Mouse (Mus musculus): ENCODE data around the gene Cct7. TPM values are rescaled to one million over a fixed set of nuclear protein-coding genes. Genes with fewer than 3 reads are reported as not detected.

Cct7 gene
- 312 and 362 TPM in 2 replicates for polyA plus RNA-seq (2015; fragmentation: Nextera tagmentation; extraction: Ambion mirVana)

DNA sequence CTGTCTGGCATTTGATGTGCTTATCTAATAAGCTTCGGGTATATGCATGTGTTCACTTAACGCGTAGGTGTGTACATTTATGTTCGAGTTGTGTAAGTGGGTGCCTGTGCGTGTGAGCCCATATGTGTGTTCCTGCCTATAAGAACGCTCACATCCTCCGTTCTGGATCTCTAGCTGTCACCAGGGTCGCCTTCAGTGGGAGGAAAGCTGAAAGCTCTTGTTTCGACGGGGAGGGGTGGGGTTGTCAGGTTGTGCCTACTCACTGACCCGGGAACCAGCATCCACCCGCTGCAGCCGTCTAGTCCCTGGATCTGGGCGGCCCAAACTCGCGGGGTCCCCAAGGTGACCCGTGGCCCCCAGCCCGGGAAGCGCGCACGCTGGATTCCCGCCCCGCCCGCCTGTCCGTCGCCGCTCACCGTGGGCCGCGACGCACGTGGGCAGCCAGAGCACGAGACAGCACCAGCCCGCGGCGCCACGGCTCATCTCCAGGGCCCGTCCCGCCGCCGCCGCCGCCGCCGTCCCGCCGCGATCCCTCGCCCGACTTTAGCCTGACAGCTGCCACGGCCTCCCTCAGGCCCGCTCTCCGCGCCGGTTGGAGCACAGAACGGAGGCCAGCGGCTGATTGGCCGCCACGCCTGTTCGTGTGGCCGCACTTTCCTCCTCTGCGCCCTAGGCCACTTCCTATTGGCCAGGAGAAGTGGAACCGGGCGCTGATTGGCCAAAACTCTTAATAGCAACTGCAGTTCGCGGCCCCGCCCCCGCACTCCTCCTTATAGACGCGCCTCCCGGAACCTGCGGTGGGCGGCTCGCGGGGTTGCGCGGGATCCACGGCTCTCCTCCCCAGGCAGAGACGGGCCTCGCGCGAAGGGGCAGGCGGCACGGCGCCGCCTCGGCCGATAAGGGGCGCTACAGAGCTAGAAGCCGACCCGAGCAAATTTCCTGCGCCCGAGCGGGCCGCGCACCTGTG lies at the start of gene Cct7:
Gene Cct7, plus strand, starts transcription at position 818 of the 967 bp plus-strand sequence.
- H3K36me3 ChIP-seq, result peaks cover 17% of the 10 kb centered on the region; the same call in 1 of the 2 replicates
- under 1% methylated on average over 82 of the region's 96 CpGs for WGBS
- peak within 1 kb of the TSS; percentile 97 for H3K4me2 ChIP-seq
- ATAC-seq (replicated peaks; ENCODE audit: insufficient number of reproducible peaks, insufficient read depth, low FRiP score, low read depth), result peak; percentile 93
- peaks cover 30% of the 10 kb centered on the region for H3K4me1 ChIP-seq (replicated peaks)
- H3K27ac ChIP-seq, result peak within 1 kb of the TSS; percentile 86
- H3K27me3 ChIP-seq, result no peaks in the 10 kb centered on the region
- peak within 1 kb of the TSS; percentile 65 for H3K4me3 ChIP-seq
- H3K9me3 ChIP-seq (replicated peaks), result no peaks in the 10 kb centered on the region
- peak within 1 kb of the TSS; percentile 81 for H3K9ac ChIP-seq

DNA sequence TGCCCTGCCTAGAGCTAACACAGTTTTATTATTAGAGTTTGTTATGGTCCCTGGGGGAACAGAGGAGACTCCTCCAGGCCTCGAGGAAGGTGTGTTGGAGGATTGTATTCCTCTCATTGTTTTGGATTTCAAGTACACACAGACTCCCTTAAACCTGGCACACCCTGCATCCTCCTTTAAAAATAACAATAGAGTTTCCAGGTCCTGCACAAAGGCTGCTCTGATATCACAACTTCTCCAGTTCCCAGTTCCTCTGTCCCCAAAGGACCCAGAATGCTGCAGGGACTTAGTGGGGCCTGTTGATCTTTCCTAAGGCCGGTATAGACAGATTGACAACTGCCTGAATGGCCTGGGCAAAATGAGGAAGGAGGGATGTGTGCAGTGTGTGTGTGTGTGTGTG lies 48.7 kb upstream of the Cct7 start:
- Histone ChIP-seq H3K27ac (no peak overlapping the region), H3K36me3 (no peaks in the 10 kb centered on the region), H3K4me2 (no peak overlapping the region), H3K4me3 (no peak overlapping the region), H3K4me1 (replicated peaks) (no peaks in the 10 kb centered on the region), H3K27me3 (peaks cover 27% of the 10 kb centered on the region), H3K9me3 (replicated peaks) (no peaks in the 10 kb centered on the region), H3K9ac (no peak overlapping the region)
- no peak; the same call in 1 of the 2 replicates for ATAC-seq (replicated peaks; ENCODE audit: insufficient number of reproducible peaks, insufficient read depth, low FRiP score, low read depth)
- WGBS, result 38% methylated on average over 2 of the region's 2 CpGs

GRCm38 (mm10) chr6:85403039-85403438 lies 48.3 kb upstream of the Cct7 start:
- Histone ChIP-seq H3K4me3 (no peak overlapping the region), H3K4me2 (no peak overlapping the region), H3K27ac (no peak overlapping the region), H3K27me3 (peaks cover 31% of the 10 kb centered on the region), H3K9ac (no peak overlapping the region), H3K4me1 (replicated peaks) (no peaks in the 10 kb centered on the region), H3K36me3 (no peaks in the 10 kb centered on the region), H3K9me3 (replicated peaks) (no peaks in the 10 kb centered on the region)
- no peak for ATAC-seq (replicated peaks; ENCODE audit: insufficient number of reproducible peaks, insufficient read depth, low FRiP score, low read depth)
- 70% methylated on average over 10 of the region's 10 CpGs for WGBS

GRCm38 (mm10) chr6:85409003-85409402 lies 42.3 kb upstream of the Cct7 start:
- no peak for ATAC-seq (replicated peaks; ENCODE audit: insufficient number of reproducible peaks, insufficient read depth, low FRiP score, low read depth)
- peaks cover 64% of the 10 kb centered on the region for H3K27me3 ChIP-seq
- H3K4me1 ChIP-seq (replicated peaks), result peaks cover 6% of the 10 kb centered on the region; the same call in 1 of the 2 replicates
- no peak overlapping the region for H3K9ac ChIP-seq
- no peak overlapping the region for H3K27ac ChIP-seq
- peak overlapping the region; percentile 23 for H3K4me3 ChIP-seq
- 3% methylated on average over 31 of the region's 31 CpGs for WGBS
- H3K36me3 ChIP-seq, result no peaks in the 10 kb centered on the region
- H3K9me3 ChIP-seq (replicated peaks), result no peaks in the 10 kb centered on the region
- H3K4me2 ChIP-seq, result peak overlapping the region; percentile 53

DNA sequence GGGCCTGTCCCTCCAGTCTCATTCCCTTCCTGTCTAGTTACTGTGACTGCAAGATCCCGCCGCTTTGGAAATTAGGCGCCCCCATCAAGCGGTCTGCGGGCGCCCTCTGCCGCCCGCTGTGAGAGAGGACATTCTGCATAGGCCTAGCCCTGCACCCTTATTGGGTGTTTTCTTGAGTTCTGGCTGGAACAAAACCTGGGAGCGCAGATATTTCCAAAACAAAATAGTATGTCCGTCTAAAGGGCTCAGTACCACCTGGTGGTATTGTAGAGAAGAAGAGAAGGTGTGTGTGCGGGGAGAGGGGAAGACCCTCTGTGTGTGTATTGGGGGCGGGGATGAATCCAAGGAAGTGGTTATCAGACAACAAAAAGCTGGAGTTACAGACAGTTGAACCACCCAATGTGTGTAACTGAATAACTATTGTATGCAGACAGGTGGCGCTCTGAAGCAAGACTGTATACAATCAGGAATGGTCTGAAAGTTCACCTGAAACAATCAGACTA lies 40.5 kb upstream of the Cct7 start:
- WGBS, result 12% methylated on average over 13 of the region's 13 CpGs
- no peak overlapping the region for H3K4me2 ChIP-seq
- no peak overlapping the region for H3K9ac ChIP-seq
- peaks cover 6% of the 10 kb centered on the region; the same call in 1 of the 2 replicates for H3K4me1 ChIP-seq (replicated peaks)
- no peak overlapping the region for H3K4me3 ChIP-seq
- H3K36me3 ChIP-seq, result no peaks in the 10 kb centered on the region
- peak; percentile 68 for ATAC-seq (replicated peaks; ENCODE audit: insufficient number of reproducible peaks, insufficient read depth, low FRiP score, low read depth)
- H3K27me3 ChIP-seq, result peaks cover 60% of the 10 kb centered on the region
- no peaks in the 10 kb centered on the region for H3K9me3 ChIP-seq (replicated peaks)
- no peak overlapping the region for H3K27ac ChIP-seq

- H3K4me3 ChIP-seq, result no peak overlapping the region
- no peak overlapping the region for H3K4me2 ChIP-seq
- WGBS, result 50% methylated on average over 3 of the region's 3 CpGs
- no peaks in the 10 kb centered on the region for H3K9me3 ChIP-seq (replicated peaks)
- H3K27me3 ChIP-seq, result 0 out of 2 replicates have a peak, but pooled peaks cover 13% of the 10 kb centered on the region
- no peak overlapping the region for H3K27ac ChIP-seq
- H3K4me1 ChIP-seq (replicated peaks), result no peaks in the 10 kb centered on the region
- no peak for ATAC-seq (replicated peaks; ENCODE audit: insufficient number of reproducible peaks, insufficient read depth, low FRiP score, low read depth)
- no peaks in the 10 kb centered on the region for H3K36me3 ChIP-seq
- no peak overlapping the region for H3K9ac ChIP-seq
These were observed 35.5 kb upstream of the Cct7 start for GRCm38 (mm10) chr6:85415829-85416228.

DNA sequence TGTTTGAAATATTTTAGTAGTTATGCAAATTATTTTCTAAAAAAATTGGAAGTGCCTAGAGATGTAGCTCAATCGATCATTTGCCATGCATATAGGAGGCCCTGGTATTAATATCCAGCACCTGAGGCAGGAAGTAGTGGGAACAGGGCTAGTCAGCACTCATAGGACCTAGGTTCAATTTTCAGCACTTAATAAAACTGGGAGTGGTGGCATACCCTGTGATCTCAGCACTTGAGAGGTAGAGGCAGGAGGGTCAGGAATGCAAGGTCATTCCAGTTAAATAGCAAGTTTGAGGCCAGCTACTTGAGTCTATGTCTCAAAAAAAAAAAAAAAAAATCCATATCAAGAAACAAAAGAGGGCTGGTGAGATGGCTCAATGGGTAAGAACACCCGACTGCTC lies 32.2 kb upstream of the Cct7 start:
- ATAC-seq (replicated peaks; ENCODE audit: insufficient number of reproducible peaks, insufficient read depth, low FRiP score, low read depth), result no peak
- no peak overlapping the region for H3K27ac ChIP-seq
- H3K27me3 ChIP-seq, result peaks cover 32% of the 10 kb centered on the region
- peaks cover 4% of the 10 kb centered on the region for H3K4me1 ChIP-seq (replicated peaks)
- no peak overlapping the region for H3K4me3 ChIP-seq
- no peaks in the 10 kb centered on the region for H3K9me3 ChIP-seq (replicated peaks)
- no peak overlapping the region for H3K4me2 ChIP-seq
- no peaks in the 10 kb centered on the region for H3K36me3 ChIP-seq
- H3K9ac ChIP-seq, result no peak overlapping the region
- WGBS, result 79% methylated on average over 2 of the region's 2 CpGs

GRCm38 (mm10) chr6:85423836-85424379 lies 27.4 kb upstream of the Cct7 start, which contains the start of gene Noto:
Gene Noto, plus strand, starts transcription at chr6:85423886.
- ATAC-seq (replicated peaks; ENCODE audit: insufficient number of reproducible peaks, insufficient read depth, low FRiP score, low read depth), result no peak
- peak within 1 kb of the TSS; percentile 44 for H3K4me2 ChIP-seq
- H3K9me3 ChIP-seq (replicated peaks), result no peaks in the 10 kb centered on the region
- H3K27me3 ChIP-seq, result peaks cover 49% of the 10 kb centered on the region
- WGBS, result 10% methylated on average over 28 of the region's 28 CpGs
- no peak within 1 kb of the TSS for H3K27ac ChIP-seq
- no peaks in the 10 kb centered on the region for H3K36me3 ChIP-seq
- no peak within 1 kb of the TSS for H3K4me3 ChIP-seq
- H3K9ac ChIP-seq, result 0 out of 2 replicates have a peak within 1 kb of the TSS, but pooled peaks have one; percentile 33
- H3K4me1 ChIP-seq (replicated peaks), result peaks cover 6% of the 10 kb centered on the region

GRCm38 (mm10) chr6:85431274-85431841 lies 20.0 kb upstream of the Cct7 start:
- Histone ChIP-seq H3K9me3 (replicated peaks) (no peaks in the 10 kb centered on the region), H3K4me3 (peak overlapping the region; percentile 87), H3K27me3 (peaks cover 11% of the 10 kb centered on the region), H3K4me2 (peak overlapping the region; percentile 90), H3K9ac (peak overlapping the region; percentile 77), H3K36me3 (no peaks in the 10 kb centered on the region), H3K27ac (no peak overlapping the region), H3K4me1 (replicated peaks) (peaks cover 4% of the 10 kb centered on the region; the same call in 1 of the 2 replicates)
- WGBS, result 50% methylated on average over 8 of the region's 8 CpGs
- ATAC-seq (replicated peaks; ENCODE audit: insufficient number of reproducible peaks, insufficient read depth, low FRiP score, low read depth), result peak; percentile 12; the same call in 1 of the 2 replicates

DNA sequence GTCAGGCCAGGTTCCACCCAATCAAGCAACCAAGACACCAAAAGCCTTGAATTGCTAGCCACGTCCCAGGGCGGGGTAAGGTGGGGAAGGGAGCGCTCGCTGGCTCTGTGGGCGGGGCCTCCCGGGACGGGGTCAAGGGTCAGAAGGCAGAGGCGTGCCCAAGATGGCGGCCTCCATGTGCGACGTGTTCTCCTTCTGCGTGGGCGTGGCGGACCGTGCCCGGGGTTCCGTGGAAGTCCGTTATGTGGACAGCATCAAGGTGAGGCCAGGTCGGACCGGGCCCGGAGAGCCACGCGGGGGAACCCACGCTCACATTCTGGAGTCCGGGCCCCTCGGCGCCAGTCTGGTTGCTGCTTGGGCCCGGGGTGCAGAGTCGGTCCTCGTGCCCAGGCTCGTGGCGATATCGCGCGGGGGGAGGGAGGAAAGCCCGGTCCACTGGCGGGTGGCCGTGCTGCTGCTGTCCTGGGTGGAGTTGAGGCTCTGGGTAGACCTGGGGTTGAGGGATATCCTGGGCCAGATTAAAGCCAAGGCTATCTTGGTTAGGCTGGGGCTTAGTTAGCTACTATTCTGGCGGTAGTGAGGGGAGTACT lies 19.4 kb upstream of the Cct7 start, which contains the start of gene Smyd5:
Gene Smyd5, plus strand, starts transcription at position 148 of the 590 bp plus-strand sequence.
- no peak within 1 kb of the TSS for H3K27ac ChIP-seq
- under 1% methylated on average over 39 of the region's 39 CpGs for WGBS

More for the DNA sequence above, 19.4 kb upstream of the Cct7 start, which contains the start of gene Smyd5:
- H3K27me3 ChIP-seq, result peaks cover 11% of the 10 kb centered on the region
- peak; percentile 77 for ATAC-seq (replicated peaks; ENCODE audit: insufficient number of reproducible peaks, insufficient read depth, low FRiP score, low read depth)
- H3K4me3 ChIP-seq, result peak within 1 kb of the TSS; percentile 87
- peaks cover 4% of the 10 kb centered on the region; the same call in 1 of the 2 replicates for H3K4me1 ChIP-seq (replicated peaks)
- peak within 1 kb of the TSS; percentile 77 for H3K9ac ChIP-seq
- no peaks in the 10 kb centered on the region for H3K9me3 ChIP-seq (replicated peaks)
- peak within 1 kb of the TSS; percentile 90 for H3K4me2 ChIP-seq
- no peaks in the 10 kb centered on the region for H3K36me3 ChIP-seq

Measured in heart, embryonic 15.5 days (tissue).